Mouse (Mus musculus): Measurements from ENCODE around the gene Dusp7.

GRCm38 (mm10) chr9:106417841-106418625, 49.6 kb downstream of the Dusp7 start:
- TF ChIP-seq CTCF (IDR thresholded peaks at IDR 0.05 in 2 of 3, conservative IDR thresholded peaks at IDR 0.05 in 1 of 3; ENCODE audit: control insufficient read depth in 1 of 3, insufficient read depth in 1 of 3, low read depth in 2 of 3, low read length in 3 of 3, poor library complexity in 1 of 3, severe bottlenecking in 1 of 3) (peak in 2 of 3 experiments; percentile 38 to 41; a peak in 4 of 6 replicates), MAX (IDR thresholded peaks at IDR 0.05; ENCODE audit: low read length) (no peak), ZC3H11A (IDR thresholded peaks at IDR 0.05; ENCODE audit: low read depth, low read length) (no peak), ZNF384 (IDR thresholded peaks at IDR 0.05; ENCODE audit: low read depth, low read length) (no peak), POLR2A (IDR thresholded peaks at IDR 0.05; ENCODE audit: control insufficient read depth in 1 of 2, insufficient read depth in 1 of 2, low read depth in 1 of 2, low read length in 2 of 2, poor library complexity in 1 of 2) (no peak), HCFC1 (IDR thresholded peaks at IDR 0.05; ENCODE audit: low read depth, low read length) (no peak), EP300 (IDR thresholded peaks at IDR 0.05; ENCODE audit: low read depth in 1 of 2, low read length in 2 of 2) (peak; percentile 9 to 40; a peak in 3 of 4 replicates), GABPA (IDR thresholded peaks at IDR 0.05; ENCODE audit: low read depth, low read length) (no peak), BHLHE40 (IDR thresholded peaks at IDR 0.05; ENCODE audit: borderline replicate concordance, low read depth, low read length) (no peak), MEF2A (IDR thresholded peaks at IDR 0.05; ENCODE audit: extremely low read depth, insufficient replicate concordance, low read depth, low read length, poor library complexity, severe bottlenecking) (peak; percentile 86; the same call in 1 of the 2 replicates), TCF12 (IDR thresholded peaks at IDR 0.05; ENCODE audit: low read depth, low read length) (no peak), NELFE (IDR thresholded peaks at IDR 0.05; ENCODE audit: low read depth, low read length) (no peak), USF1 (IDR thresholded peaks at IDR 0.05; ENCODE audit: low read depth, low read length) (no peak)
